Mouse (Mus musculus): Measurements from ENCODE around the gene Hhatl. TPM values are rescaled to one million over a fixed set of nuclear protein-coding genes. Genes with fewer than 3 reads are reported as not detected.

The Hhatl gene
- polyA plus RNA-seq, 2 experiments = not detected

GRCm38 (mm10) chr9:121823991-121824390 lies 31.7 kb upstream of the Hhatl start:
- Histone ChIP-seq H3K27ac (no peak overlapping the region), H3K36me3 (replicated peaks; ENCODE audit: control insufficient read depth, insufficient read depth, low read depth) (no peaks in the 10 kb centered on the region), H3K4me1 (replicated peaks; ENCODE audit: control insufficient read depth in 2 of 2, insufficient read depth in 2 of 2, low read length in 1 of 2) (no peaks in the 10 kb centered on the region), H3K4me2 (ENCODE audit: low read depth) (no peak overlapping the region), H3K4me3 (ENCODE audit: insufficient read depth in 1 of 2, low read depth in 2 of 2, low read length in 2 of 2) (no peak overlapping the region), H3K9me3 (ENCODE audit: control insufficient read depth, low read length) (no peaks in the 10 kb centered on the region), H3K9ac (replicated peaks) (no peak overlapping the region), H3K27me3 (ENCODE audit: control insufficient read depth, insufficient read depth, low read length) (no peaks in the 10 kb centered on the region)
- ATAC-seq (ENCODE audit: insufficient read depth) (no peak), DNase-seq (ENCODE audit: low read depth in 3 of 3, low spot score in 3 of 3) (no peak)
- no peak for TF ChIP-seq CTCF (IDR thresholded peaks at IDR 0.05; ENCODE audit: low read depth)
- 63% methylated on average over 7 of the region's 7 CpGs for WGBS (ENCODE audit: insufficient replicate concordance)

GRCm38 (mm10) chr9:121823051-121823450 lies 30.7 kb upstream of the Hhatl start:
- DNase-seq (ENCODE audit: low read depth in 3 of 3, low spot score in 3 of 3) = no peak
- WGBS (ENCODE audit: insufficient replicate concordance) = 48% methylated on average over 1 of the region's 1 CpGs
- no peak for ATAC-seq (ENCODE audit: insufficient read depth)
- Histone ChIP-seq H3K4me2 (ENCODE audit: low read depth) (no peak overlapping the region), H3K4me3 (ENCODE audit: insufficient read depth in 1 of 2, low read depth in 2 of 2, low read length in 2 of 2) (no peak overlapping the region), H3K9ac (replicated peaks) (no peak overlapping the region), H3K27ac (no peak overlapping the region), H3K9me3 (ENCODE audit: control insufficient read depth, low read length) (no peaks in the 10 kb centered on the region), H3K4me1 (replicated peaks; ENCODE audit: control insufficient read depth in 2 of 2, insufficient read depth in 2 of 2, low read length in 1 of 2) (no peaks in the 10 kb centered on the region), H3K27me3 (ENCODE audit: control insufficient read depth, insufficient read depth, low read length) (no peaks in the 10 kb centered on the region), H3K36me3 (replicated peaks; ENCODE audit: control insufficient read depth, insufficient read depth, low read depth) (no peaks in the 10 kb centered on the region)
- TF ChIP-seq CTCF (IDR thresholded peaks at IDR 0.05; ENCODE audit: low read depth) (no peak), EP300 (IDR thresholded peaks at IDR 0.05; ENCODE audit: low read depth) (no peak)

DNA sequence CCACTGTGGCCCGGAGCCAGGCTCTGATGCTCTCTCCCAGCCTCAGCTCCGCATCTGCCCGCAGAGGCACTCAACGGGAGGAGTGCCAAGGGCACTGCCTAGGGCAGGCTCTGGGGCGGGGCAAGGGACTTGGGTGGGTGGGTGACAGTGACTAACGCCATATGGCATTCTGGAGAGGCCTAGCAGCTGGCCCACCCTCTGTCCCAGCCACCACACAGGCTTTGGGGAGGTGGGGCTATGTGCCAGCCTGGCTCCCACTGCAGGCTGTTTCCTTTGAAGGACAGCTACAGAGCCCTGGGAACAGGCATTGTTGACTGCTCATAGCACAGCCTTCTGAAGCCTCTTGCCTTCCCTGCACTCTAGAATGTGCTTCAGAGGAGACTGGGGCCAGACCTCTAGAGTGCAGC lies 30.3 kb upstream of the Hhatl start:
- H3K9ac ChIP-seq (replicated peaks) = no peak overlapping the region
- no peak overlapping the region for H3K4me2 ChIP-seq (ENCODE audit: low read depth)
- H3K4me1 ChIP-seq (replicated peaks; ENCODE audit: control insufficient read depth in 2 of 2, insufficient read depth in 2 of 2, low read length in 1 of 2) = no peaks in the 10 kb centered on the region
- TF ChIP-seq EP300 (IDR thresholded peaks at IDR 0.05; ENCODE audit: low read depth) (no peak), CTCF (IDR thresholded peaks at IDR 0.05; ENCODE audit: low read depth) (no peak)
- no peak overlapping the region for H3K27ac ChIP-seq
- H3K27me3 ChIP-seq (ENCODE audit: control insufficient read depth, insufficient read depth, low read length) = no peaks in the 10 kb centered on the region
- H3K9me3 ChIP-seq (ENCODE audit: control insufficient read depth, low read length) = no peaks in the 10 kb centered on the region
- DNase-seq (ENCODE audit: low read depth in 3 of 3, low spot score in 3 of 3) (no peak), ATAC-seq (ENCODE audit: insufficient read depth) (no peak)
- H3K36me3 ChIP-seq (replicated peaks; ENCODE audit: control insufficient read depth, insufficient read depth, low read depth) = no peaks in the 10 kb centered on the region
- 64% methylated on average over 6 of the region's 6 CpGs for WGBS (ENCODE audit: insufficient replicate concordance)
- H3K4me3 ChIP-seq (ENCODE audit: insufficient read depth in 1 of 2, low read depth in 2 of 2, low read length in 2 of 2) = no peak overlapping the region

DNA sequence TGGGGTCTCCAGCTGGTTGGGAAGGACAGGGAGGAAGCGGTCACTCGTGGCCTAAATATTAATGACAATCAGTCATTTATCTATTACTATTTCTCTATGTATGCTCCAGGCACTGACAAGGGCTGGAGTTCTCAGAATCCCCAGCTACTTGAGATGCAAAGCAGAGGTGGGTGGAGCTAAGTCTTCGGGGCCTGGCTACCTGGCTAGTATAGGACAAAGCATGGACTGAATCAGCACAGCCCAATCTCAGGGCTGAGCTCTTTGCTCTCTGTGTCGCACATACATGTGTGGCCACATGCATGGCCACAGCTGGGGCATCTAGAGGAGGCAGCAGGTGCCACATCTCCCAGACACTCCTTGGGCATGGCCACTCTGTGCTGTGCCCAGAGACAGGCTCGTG lies 28.5 kb upstream of the Hhatl start:
- DNase-seq (ENCODE audit: low read depth in 3 of 3, low spot score in 3 of 3) (no peak), ATAC-seq (ENCODE audit: insufficient read depth) (no peak)
- no peaks in the 10 kb centered on the region for H3K27me3 ChIP-seq (ENCODE audit: control insufficient read depth, insufficient read depth, low read length)
- H3K4me2 ChIP-seq (ENCODE audit: low read depth) = no peak overlapping the region
- H3K9me3 ChIP-seq (ENCODE audit: control insufficient read depth, low read length) = no peaks in the 10 kb centered on the region
- no peaks in the 10 kb centered on the region for H3K36me3 ChIP-seq (replicated peaks; ENCODE audit: control insufficient read depth, insufficient read depth, low read depth)
- no peak overlapping the region for H3K4me3 ChIP-seq (ENCODE audit: insufficient read depth in 1 of 2, low read depth in 2 of 2, low read length in 2 of 2)
- no peaks in the 10 kb centered on the region for H3K4me1 ChIP-seq (replicated peaks; ENCODE audit: control insufficient read depth in 2 of 2, insufficient read depth in 2 of 2, low read length in 1 of 2)
- H3K9ac ChIP-seq (replicated peaks) = no peak overlapping the region
- TF ChIP-seq EP300 (IDR thresholded peaks at IDR 0.05; ENCODE audit: low read depth) (no peak), CTCF (IDR thresholded peaks at IDR 0.05; ENCODE audit: low read depth) (no peak)
- H3K27ac ChIP-seq = no peak overlapping the region
- WGBS (ENCODE audit: insufficient replicate concordance) = 59% methylated on average over 5 of the region's 5 CpGs

- H3K27ac ChIP-seq = no peak overlapping the region
- TF ChIP-seq EP300 (IDR thresholded peaks at IDR 0.05; ENCODE audit: low read depth) = no peak
- no peak for TF ChIP-seq CTCF (IDR thresholded peaks at IDR 0.05; ENCODE audit: low read depth)
- no peaks in the 10 kb centered on the region for H3K9me3 ChIP-seq (ENCODE audit: control insufficient read depth, low read length)
- H3K27me3 ChIP-seq (ENCODE audit: control insufficient read depth, insufficient read depth, low read length) = no peaks in the 10 kb centered on the region
- no peak for DNase-seq (ENCODE audit: low read depth in 3 of 3, low spot score in 3 of 3)
- ATAC-seq (ENCODE audit: insufficient read depth) = no peak
- no peak overlapping the region for H3K9ac ChIP-seq (replicated peaks)
- no peaks in the 10 kb centered on the region for H3K36me3 ChIP-seq (replicated peaks; ENCODE audit: control insufficient read depth, insufficient read depth, low read depth)
- H3K4me1 ChIP-seq (replicated peaks; ENCODE audit: control insufficient read depth in 2 of 2, insufficient read depth in 2 of 2, low read length in 1 of 2) = no peaks in the 10 kb centered on the region
- H3K4me3 ChIP-seq (ENCODE audit: insufficient read depth in 1 of 2, low read depth in 2 of 2, low read length in 2 of 2) = no peak overlapping the region
- 59% methylated on average over 7 of the region's 7 CpGs for WGBS (ENCODE audit: insufficient replicate concordance)
- H3K4me2 ChIP-seq (ENCODE audit: low read depth) = no peak overlapping the region
Observed at GRCm38 (mm10) chr9:121819771-121820471, 27.6 kb upstream of the Hhatl start.
